Mouse (Mus musculus) C2C12 (cell line): ENCODE data around the gene Serp2. TPM values are rescaled to one million over a fixed set of nuclear protein-coding genes. Genes with fewer than 3 reads are reported as not detected.

Experiments used
- H3K27me3 ChIP-seq: one replicate; pipeline ENCODE4 v1.6.1; 2011; ENCODE audit not compliant: control insufficient read depth, insufficient read depth, insufficient read length
- H3K36me3 ChIP-seq: one replicate; pipeline ENCODE4 v1.6.1; 2011; ENCODE audit not compliant: control insufficient read depth, insufficient read depth
- H3K4me3 ChIP-seq: one replicate; pipeline ENCODE4 v1.5.1; 2011; ENCODE audit warnings: mild to moderate bottlenecking, control low read depth; ENCODE audit not compliant: poor library complexity, insufficient read depth, severe bottlenecking
- H3K79me2 ChIP-seq: one replicate; pipeline ENCODE4 v1.6.1; 2011; ENCODE audit not compliant: control insufficient read depth, insufficient read depth
- H3K79me3 ChIP-seq: one replicate; pipeline ENCODE4 v1.6.1; 2011; ENCODE audit warnings: low read depth, control low read depth
- H3ac ChIP-seq: one replicate; pipeline ENCODE3; 2011; ENCODE audit warnings: low read depth; ENCODE audit not compliant: control insufficient read depth, insufficient read length
- CEBPB ChIP-seq: IDR thresholded peaks from one replicate; pipeline ENCODE4 v1.6.1; 2011; ENCODE audit warnings: low read depth, mild to moderate bottlenecking, control low read depth, moderate library complexity
- CTCF ChIP-seq: IDR thresholded peaks from one replicate; pipeline ENCODE4 v1.5.1; 2011; ENCODE audit not compliant: control insufficient read depth, insufficient read depth, insufficient read length
- FOSL1 ChIP-seq: IDR thresholded peaks from one replicate; pipeline ENCODE4 v1.8.0; 2011; ENCODE audit warnings: mild to moderate bottlenecking, low read length; ENCODE audit not compliant: poor library complexity, insufficient read depth, severe bottlenecking
- MAX ChIP-seq: IDR thresholded peaks from one replicate; pipeline ENCODE4 v1.6.1; 2011; ENCODE audit warnings: mild to moderate bottlenecking, control low read depth
- MYOD1 ChIP-seq: IDR thresholded peaks from one replicate; pipeline ENCODE4 v1.6.1; 2011; ENCODE audit warnings: low read depth; ENCODE audit not compliant: control insufficient read depth, insufficient read length
- MYOG ChIP-seq: IDR thresholded peaks from one replicate; pipeline ENCODE4 v1.6.1; 2011; ENCODE audit not compliant: control insufficient read depth, insufficient read length; ENCODE audit errors: extremely low read depth
- USF1 ChIP-seq: IDR thresholded peaks from one replicate; pipeline ENCODE4 v1.6.1; 2011; ENCODE audit warnings: low read depth, mild to moderate bottlenecking, control low read depth, moderate library complexity
- polyA plus RNA-seq: library from polyadenylated mRNA; unstranded; fragments of >200 nt; fragmentation: generic; extraction: Trizol; gene quantifications from one replicate; pipeline ENCODE4 v1.2.1, GENCODE M21; 2012; ENCODE audit warnings: missing spikeins

Serp2 gene
- polyA plus RNA-seq, 1 experiment: 32.8 TPM

- no peaks in the 10 kb centered on the region for H3K79me3 ChIP-seq
- no peak overlapping the region for H3K4me3 ChIP-seq
- no peaks in the 10 kb centered on the region for H3K27me3 ChIP-seq
- H3K79me2 ChIP-seq: no peaks in the 10 kb centered on the region
- TF ChIP-seq CTCF (no peak), MYOD1 (no peak), CEBPB (no peak), MYOG (no peak), MAX (no peak), FOSL1 (no peak), USF1 (no peak)
- no peaks in the 10 kb centered on the region for H3K36me3 ChIP-seq
- no peak overlapping the region for H3ac ChIP-seq
Observed at GRCm38 (mm10) chr14:76515620-76516019, 41.1 kb downstream of the Serp2 start.

- peaks cover 3% of the 10 kb centered on the region for H3K36me3 ChIP-seq
- no peaks in the 10 kb centered on the region for H3K79me3 ChIP-seq
- no peak overlapping the region for H3K4me3 ChIP-seq
- H3K79me2 ChIP-seq: no peaks in the 10 kb centered on the region
- H3K27me3 ChIP-seq: no peaks in the 10 kb centered on the region
- no peak overlapping the region for H3ac ChIP-seq
- TF ChIP-seq CTCF (no peak), CEBPB (no peak), MAX (no peak), USF1 (no peak)
Observed at GRCm38 (mm10) chr14:76514050-76514585, 42.6 kb downstream of the Serp2 start.

GRCm38 (mm10) chr14:76513395-76514049, 43.2 kb downstream of the Serp2 start:
- Histone ChIP-seq H3K79me2 (no peaks in the 10 kb centered on the region), H3K4me3 (no peak overlapping the region), H3K79me3 (no peaks in the 10 kb centered on the region), H3K36me3 (peaks cover 3% of the 10 kb centered on the region), H3K27me3 (no peaks in the 10 kb centered on the region), H3ac (no peak overlapping the region)
- no peak for TF ChIP-seq USF1
- TF ChIP-seq MYOD1: no peak
- no peak for TF ChIP-seq CTCF
- no peak for TF ChIP-seq CEBPB
- TF ChIP-seq FOSL1: no peak
- TF ChIP-seq MAX: no peak
- TF ChIP-seq MYOG: no peak

- H3ac ChIP-seq: no peak overlapping the region
- H3K79me3 ChIP-seq: peaks cover 4% of the 10 kb centered on the region
- H3K36me3 ChIP-seq: peaks cover 16% of the 10 kb centered on the region
- H3K4me3 ChIP-seq: no peak overlapping the region
- TF ChIP-seq MYOD1: peak; percentile 54
- TF ChIP-seq CTCF: no peak
- peaks cover 5% of the 10 kb centered on the region for H3K79me2 ChIP-seq
- no peaks in the 10 kb centered on the region for H3K27me3 ChIP-seq
Observed at GRCm38 (mm10) chr14:76511971-76512370, 44.7 kb downstream of the Serp2 start.

GRCm38 (mm10) chr14:76508701-76509100, 48.0 kb downstream of the Serp2 start:
- Histone ChIP-seq H3K79me3 (peaks cover 27% of the 10 kb centered on the region), H3K27me3 (no peaks in the 10 kb centered on the region), H3K36me3 (peaks cover 38% of the 10 kb centered on the region), H3ac (no peak overlapping the region), H3K79me2 (peaks cover 35% of the 10 kb centered on the region), H3K4me3 (no peak overlapping the region)
- TF ChIP-seq USF1: no peak
- TF ChIP-seq FOSL1: no peak
- no peak for TF ChIP-seq MAX
- no peak for TF ChIP-seq CEBPB

GRCm38 (mm10) chr14:76507804-76508500, 48.7 kb downstream of the Serp2 start:
- no peak overlapping the region for H3ac ChIP-seq
- no peak overlapping the region for H3K4me3 ChIP-seq
- peaks cover 31% of the 10 kb centered on the region for H3K79me3 ChIP-seq
- peaks cover 38% of the 10 kb centered on the region for H3K36me3 ChIP-seq
- peaks cover 40% of the 10 kb centered on the region for H3K79me2 ChIP-seq
- TF ChIP-seq USF1 (no peak), CEBPB (no peak), MYOG (no peak), MYOD1 (no peak), MAX (no peak), CTCF (no peak), FOSL1 (no peak)
- no peaks in the 10 kb centered on the region for H3K27me3 ChIP-seq
